Mouse (Mus musculus) R1 (cell line): Measurements from ENCODE around the gene Gsg1l.

Experiments
- DNase-seq: peaks from one replicate; pipeline ENCODE4 v3.0.0-alpha.2; 2018; ENCODE audit warnings: low read depth, low spot score

Gsg1l gene

GRCm38 (mm10) chr7:125868570-125868969, 213.6 kb downstream of the Gsg1l start:
- no peak for DNase-seq

GRCm38 (mm10) chr7:125865234-125865633, 217.0 kb downstream of the Gsg1l start:
- DNase-seq, result no peak

DNA sequence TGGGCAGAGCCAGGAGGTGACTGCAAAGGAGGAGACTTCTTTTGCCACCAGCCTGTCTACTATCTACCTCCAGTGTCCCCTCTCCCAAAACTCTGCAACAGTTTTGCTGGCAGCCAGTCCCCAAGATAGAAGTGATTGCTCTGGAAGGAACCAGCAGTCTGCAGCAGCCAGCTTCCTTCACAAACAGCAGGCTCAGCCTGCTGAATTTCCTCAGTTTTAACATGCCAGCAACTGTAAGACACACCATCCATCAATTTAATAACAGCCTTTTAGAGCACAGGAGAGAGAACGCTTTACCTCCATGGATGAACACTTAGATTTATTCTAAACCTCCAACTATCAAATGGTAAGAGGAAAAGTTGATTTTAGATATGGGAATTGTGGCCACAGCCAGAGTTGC, 218.2 kb downstream of the Gsg1l start:
- no peak for DNase-seq

DNA sequence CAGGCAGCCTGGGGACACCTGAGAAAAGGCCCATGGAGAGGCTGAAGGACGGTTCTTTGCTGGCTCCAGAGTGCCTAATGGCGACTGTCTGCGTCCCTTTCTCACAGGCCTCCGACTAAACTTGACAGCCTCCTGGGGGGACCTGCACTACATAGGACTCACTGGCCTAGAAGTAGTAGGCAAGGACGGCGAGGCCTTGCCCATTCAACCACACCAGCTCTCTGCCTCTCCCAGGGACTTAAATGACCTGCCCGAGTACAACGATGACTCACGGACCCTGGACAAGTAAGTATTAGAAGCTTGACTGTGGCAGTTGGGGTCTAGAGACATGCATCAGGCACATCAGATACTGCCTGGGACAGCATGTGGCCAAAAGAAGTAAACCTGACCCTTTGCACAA, 221.8 kb downstream of the Gsg1l start:
- DNase-seq, result no peak

DNA sequence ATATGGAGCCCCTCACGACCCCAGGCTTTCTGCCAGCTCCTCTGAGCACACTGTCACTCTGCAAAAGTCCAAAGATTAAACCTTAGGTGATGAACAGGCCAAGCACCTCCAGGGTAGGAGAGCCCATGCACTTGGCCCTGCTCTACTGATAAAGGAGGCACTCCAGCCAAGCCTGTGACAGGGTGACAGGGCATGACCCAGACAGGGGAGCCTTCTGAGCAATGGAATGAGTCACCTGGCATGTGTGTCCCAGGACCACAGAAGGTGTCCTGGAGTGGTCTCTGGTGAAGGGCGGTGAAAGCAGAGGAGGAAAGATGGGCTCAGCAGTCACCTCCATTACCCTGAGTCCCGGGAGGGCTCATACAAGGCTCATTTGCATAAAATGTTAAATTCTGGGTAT, 222.6 kb downstream of the Gsg1l start:
- DNase-seq, result no peak

GRCm38 (mm10) chr7:125847528-125847866, 234.7 kb downstream of the Gsg1l start:
- DNase-seq, result no peak

DNA sequence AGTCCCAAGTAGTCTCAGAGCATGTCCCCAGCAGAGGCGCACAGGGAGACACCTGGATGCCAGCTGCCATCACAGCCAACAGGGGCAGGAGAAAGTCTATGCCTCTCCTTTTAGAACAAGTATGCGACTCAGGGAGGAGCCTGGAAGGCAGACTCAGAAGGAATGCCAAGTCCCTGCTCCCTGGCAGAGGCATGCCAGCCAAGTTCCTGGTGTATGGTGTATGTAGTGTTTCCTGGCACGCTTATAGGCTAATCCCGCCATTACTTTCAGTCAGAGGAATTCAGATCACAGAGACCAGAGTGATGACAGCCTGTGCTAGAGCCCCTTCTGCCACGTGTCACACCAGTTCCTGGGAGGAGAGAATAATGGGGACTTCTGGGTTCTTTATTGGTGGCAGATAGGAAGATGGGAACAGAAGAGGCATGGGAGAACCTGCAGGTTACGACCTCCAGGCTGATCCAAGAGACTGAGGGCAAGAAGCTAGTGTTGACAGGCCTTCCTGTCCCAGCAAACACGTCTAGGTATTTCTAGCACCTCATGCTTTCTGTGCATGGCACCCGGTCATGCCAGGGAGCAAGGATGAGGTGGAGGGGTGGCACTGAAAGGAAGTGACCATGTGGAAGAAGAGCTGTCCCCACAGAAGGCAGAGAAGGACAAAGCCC, 235.2 kb downstream of the Gsg1l start:
- DNase-seq, result no peak

DNA sequence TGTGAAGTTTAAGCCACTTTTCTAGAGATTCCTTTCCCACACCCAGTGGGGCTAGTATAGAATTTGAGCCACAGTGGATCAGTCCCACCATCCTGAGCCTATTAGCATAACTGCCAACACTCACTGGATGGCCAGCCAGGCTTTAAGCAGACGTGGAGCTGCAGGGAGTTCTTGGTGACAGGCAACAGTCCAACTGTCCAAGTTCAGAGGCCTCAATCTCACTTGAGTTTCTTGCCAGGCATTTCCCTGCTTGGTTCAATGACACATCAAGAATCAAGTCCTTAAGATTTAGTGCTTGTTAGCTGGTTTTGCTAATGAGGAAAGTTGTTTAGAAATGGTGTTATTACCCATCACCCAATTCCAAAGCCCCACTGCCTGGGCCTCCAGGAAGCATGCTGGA, 236.6 kb downstream of the Gsg1l start:
- no peak for DNase-seq

DNA sequence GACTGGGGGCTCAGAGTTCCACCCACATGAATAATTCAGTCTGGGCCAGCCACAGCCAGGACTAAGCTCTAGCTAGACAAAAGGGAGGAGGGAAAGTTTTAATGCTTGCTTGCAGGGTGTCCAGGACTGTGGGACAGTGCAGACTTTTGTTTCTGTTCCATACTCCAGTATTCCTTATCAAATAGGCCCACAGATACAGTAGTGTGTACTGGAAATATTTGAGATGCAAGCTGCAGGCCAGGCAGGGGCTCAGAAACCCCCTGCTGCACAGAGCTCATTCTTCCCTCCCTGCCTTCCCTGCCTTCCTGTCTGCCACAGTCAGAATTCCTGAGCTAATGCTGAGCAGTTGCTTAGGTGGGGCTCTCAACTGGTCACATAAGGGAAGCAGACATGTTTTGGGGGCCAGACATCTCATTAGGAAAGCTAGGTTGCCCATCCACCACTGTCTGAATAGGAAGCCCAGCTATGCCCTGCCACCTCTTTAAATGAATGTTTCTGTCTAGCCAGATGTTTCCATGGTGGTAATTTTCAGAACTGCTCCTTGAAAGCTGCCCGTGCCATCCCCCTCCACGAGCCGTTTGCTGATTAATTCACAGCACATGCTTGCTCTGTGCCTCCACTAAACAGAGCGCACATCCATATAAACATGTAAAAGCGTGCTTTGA, 244.0 kb downstream of the Gsg1l start:
- peak; percentile 40 for DNase-seq

- DNase-seq, result no peak
Measured at GRCm38 (mm10) chr7:125833471-125833870, 248.7 kb downstream of the Gsg1l start.

DNA sequence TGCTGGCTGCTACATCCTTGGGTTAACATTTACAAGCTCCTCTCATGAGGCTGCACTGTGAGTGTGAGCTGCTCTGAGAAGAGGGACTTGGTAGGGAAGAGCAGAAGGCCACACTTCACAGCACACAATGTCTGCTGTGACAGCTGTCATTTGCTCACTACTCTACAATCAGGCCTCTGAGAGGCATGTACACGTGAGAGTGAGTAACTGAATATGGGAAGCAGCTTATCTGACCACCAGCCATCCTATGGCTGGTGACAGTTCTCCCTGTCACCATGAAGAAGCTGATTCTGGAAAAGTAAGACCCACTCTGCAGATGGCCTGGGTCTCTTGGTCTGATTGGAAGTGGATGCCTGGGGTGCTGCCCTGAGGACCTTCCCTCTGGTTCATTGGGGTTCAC, 249.4 kb downstream of the Gsg1l start:
- DNase-seq, result no peak

- DNase-seq, result no peak
Measured at GRCm38 (mm10) chr7:125829121-125829666, 253.0 kb downstream of the Gsg1l start.

DNA sequence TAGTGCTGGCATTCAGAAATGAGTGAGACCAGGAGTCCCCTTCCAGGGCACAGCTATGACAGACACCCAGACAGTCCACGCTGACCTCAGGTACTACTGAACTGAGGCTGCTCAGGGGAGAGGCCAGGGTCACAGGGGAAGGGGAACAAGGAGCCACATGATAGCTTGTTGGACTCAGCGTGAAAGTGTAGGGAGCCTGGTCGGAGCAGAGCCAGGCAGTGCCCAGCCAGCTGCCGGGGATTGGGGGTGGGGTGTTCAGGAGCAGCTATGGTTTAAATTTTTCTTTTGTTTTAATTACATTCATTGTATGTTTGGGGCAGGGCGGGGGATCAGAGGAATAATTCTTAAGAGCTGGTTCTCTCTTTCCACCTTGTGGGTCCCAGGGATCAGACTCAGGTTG, 253.7 kb downstream of the Gsg1l start:
- no peak for DNase-seq
